Mouse (Mus musculus) embryonic facial prominence, embryonic 13.5 days (tissue): ENCODE results near the gene Tcp11l2. TPM values are rescaled to one million over a fixed set of nuclear protein-coding genes. Genes with fewer than 3 reads are reported as not detected.

Experiments
- ATAC-seq: fragments of 200-750 bp; cut with Nextera tagmentation; 2 replicates; pipeline ENCODE4 v1.8.0; 2017; ENCODE audit warnings: low read depth; ENCODE audit not compliant: insufficient number of reproducible peaks, insufficient read depth, low FRiP score, low TSS enrichment
- H3K27ac ChIP-seq: fragments of 300-500 bp; sonication (generic); 2 replicates; pipeline ENCODE4 v1.5.1; 2015; ENCODE audit warnings: moderate library complexity, mild to moderate bottlenecking, inconsistent platforms
- H3K27me3 ChIP-seq: fragments of 300-500 bp; sonication (generic); 2 replicates; pipeline ENCODE4 v1.6.1; 2015; ENCODE audit warnings: mild to moderate bottlenecking, inconsistent platforms
- H3K36me3 ChIP-seq: fragments of 300-500 bp; sonication (generic); 2 replicates; pipeline ENCODE4 v1.6.1; 2015; ENCODE audit warnings: mild to moderate bottlenecking, inconsistent platforms
- H3K4me1 ChIP-seq: fragments of 300-500 bp; sonication (generic); 2 replicates; pipeline ENCODE4 v1.6.1; 2015; ENCODE audit warnings: inconsistent platforms
- H3K4me2 ChIP-seq: fragments of 300-500 bp; sonication (generic); 2 replicates; pipeline ENCODE4 v1.6.1; 2015; ENCODE audit warnings: moderate library complexity, mild to moderate bottlenecking, inconsistent platforms
- H3K4me3 ChIP-seq: fragments of 300-500 bp; sonication (generic); 2 replicates; pipeline ENCODE4 v1.5.1; 2015; ENCODE audit warnings: mild to moderate bottlenecking, inconsistent platforms
- H3K9ac ChIP-seq: fragments of 300-500 bp; sonication (generic); 2 replicates; pipeline ENCODE4 v1.6.1; 2015; ENCODE audit warnings: mild to moderate bottlenecking, inconsistent platforms
- H3K9me3 ChIP-seq: fragments of 300-500 bp; sonication (generic); 2 replicates; pipeline ENCODE4 v1.6.1; 2016; ENCODE audit warnings: inconsistent platforms
- WGBS: fragments of 180-500 bp; shearing (Covaris S2); methylation state at CpG from one replicate; pipeline ENCODE4 v1.1.7; 2015; ENCODE audit warnings: mixed read lengths; 5-methylcytosine and 5-hydroxymethylcytosine counted together
- polyA plus RNA-seq: library from polyadenylated mRNA; unstranded; fragments of >200 nt; fragmentation: Nextera tagmentation; extraction: Ambion mirVana; gene quantifications from 2 replicates; pipeline ENCODE4 v1.2.1, GENCODE M21; 2015

Tcp11l2 gene
- polyA plus RNA-seq, 1 experiment from 2014 or later = 13.8 TPM

DNA sequence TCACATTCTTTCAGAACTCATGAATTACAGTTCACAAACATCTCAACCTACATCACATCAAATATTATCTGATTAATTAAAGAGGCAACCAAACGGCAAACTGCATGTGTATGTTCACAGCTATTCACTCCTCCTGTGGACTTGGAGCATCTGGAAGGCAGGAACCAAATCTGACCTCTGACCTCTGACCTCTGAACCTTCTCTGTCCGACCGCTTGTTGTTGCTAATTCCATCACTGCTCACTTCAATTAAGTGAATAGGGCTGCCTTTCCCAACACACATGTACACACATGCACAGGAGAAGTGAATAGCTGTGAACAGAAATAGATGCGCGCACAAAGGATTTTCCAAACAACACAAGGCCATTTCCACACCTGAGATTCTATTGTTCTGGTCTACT is 14.3 kb upstream of the Tcp11l2 start:
- ATAC-seq = no peak
- peaks cover 7% of the 10 kb centered on the region; the same call in 1 of the 2 replicates for H3K4me1 ChIP-seq
- no peaks in the 10 kb centered on the region for H3K36me3 ChIP-seq
- no peak overlapping the region for H3K27ac ChIP-seq
- H3K27me3 ChIP-seq = no peaks in the 10 kb centered on the region
- 48% methylated on average over 5 of the region's 5 CpGs for WGBS
- no peak overlapping the region for H3K9ac ChIP-seq
- H3K9me3 ChIP-seq = 0 out of 2 replicates have a peak, but pooled peaks cover 7% of the 10 kb centered on the region
- no peak overlapping the region for H3K4me2 ChIP-seq
- H3K4me3 ChIP-seq = no peak overlapping the region

DNA sequence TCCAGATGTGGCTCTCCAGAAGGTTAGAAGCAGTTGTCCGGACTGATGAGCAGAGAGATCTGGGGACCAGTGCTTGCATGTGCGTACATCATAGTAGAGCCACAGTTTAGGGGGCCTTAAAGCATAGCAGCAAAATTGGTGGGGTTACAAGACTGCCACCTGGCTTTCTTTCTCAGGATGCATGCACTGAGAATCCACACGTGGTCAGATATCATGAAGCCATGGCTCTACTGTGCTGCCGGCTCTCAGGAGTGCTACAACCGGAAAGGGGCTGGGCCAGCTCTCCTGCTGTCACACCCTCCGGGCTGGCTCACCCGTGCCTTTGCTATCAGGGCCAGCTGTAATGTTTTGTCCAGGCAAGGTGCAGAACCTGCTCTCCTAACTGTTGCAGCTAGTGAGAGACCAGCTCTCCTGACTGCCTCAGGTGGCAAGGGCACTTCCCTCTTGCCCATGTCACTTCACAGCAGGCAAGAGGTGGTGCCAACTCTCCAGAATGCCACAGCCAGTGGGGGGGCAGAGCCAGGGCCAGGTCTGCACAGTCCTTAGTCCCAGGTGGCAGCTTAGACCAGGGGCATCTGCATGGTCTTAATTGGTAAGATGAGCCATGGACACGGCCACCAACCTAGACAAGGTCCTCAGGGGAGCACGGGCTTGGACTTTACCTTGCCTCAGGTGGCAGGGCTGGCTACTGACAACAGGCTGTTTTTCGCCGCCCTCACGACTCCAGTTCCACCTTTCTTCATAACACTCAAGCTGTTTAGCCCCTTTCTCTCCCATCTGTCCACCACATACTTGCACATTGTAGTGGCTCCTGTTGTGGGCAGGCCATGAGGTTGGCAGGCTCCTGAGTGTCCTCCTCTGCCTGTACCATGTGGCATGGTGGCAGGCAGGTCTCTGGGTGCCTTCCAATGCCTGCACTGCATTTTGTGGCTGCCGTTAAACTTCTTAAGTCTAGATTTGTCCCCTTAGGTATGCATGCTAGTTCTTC is 13.6 kb upstream of the Tcp11l2 start:
- H3K9me3 ChIP-seq = 0 out of 2 replicates have a peak, but pooled peaks cover 7% of the 10 kb centered on the region
- WGBS = 46% methylated on average over 13 of the region's 13 CpGs
- no peak overlapping the region for H3K9ac ChIP-seq
- no peak overlapping the region for H3K4me2 ChIP-seq
- peaks cover 7% of the 10 kb centered on the region; the same call in 1 of the 2 replicates for H3K4me1 ChIP-seq
- no peaks in the 10 kb centered on the region for H3K36me3 ChIP-seq
- H3K27ac ChIP-seq = no peak overlapping the region
- H3K27me3 ChIP-seq = no peaks in the 10 kb centered on the region
- no peak overlapping the region for H3K4me3 ChIP-seq
- ATAC-seq = no peak

DNA sequence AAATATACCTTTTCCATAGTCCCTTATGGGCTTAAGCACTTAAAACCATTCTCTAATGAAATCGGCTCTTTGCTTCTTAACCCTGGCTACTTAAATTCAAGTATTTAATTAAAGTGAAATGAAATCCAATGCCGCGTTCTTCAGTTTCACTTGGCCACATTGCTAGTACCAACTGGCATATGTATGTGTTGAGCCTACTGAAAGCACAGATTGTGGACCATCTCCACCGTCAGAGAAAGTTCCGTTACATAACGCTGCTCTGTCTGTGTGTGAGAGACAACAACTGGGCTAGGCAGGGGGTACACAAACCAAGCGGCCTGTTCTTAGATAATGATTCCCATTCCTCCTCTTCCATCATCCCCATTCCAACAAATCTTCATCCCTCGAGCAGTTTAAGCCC is 12.0 kb upstream of the Tcp11l2 start:
- Histone ChIP-seq H3K9ac (no peak overlapping the region), H3K27ac (no peak overlapping the region), H3K9me3 (no peaks in the 10 kb centered on the region), H3K4me3 (no peak overlapping the region), H3K27me3 (no peaks in the 10 kb centered on the region), H3K4me2 (no peak overlapping the region), H3K4me1 (peaks cover 7% of the 10 kb centered on the region; the same call in 1 of the 2 replicates), H3K36me3 (no peaks in the 10 kb centered on the region)
- WGBS = 67% methylated on average over 8 of the region's 8 CpGs
- ATAC-seq = no peak

DNA sequence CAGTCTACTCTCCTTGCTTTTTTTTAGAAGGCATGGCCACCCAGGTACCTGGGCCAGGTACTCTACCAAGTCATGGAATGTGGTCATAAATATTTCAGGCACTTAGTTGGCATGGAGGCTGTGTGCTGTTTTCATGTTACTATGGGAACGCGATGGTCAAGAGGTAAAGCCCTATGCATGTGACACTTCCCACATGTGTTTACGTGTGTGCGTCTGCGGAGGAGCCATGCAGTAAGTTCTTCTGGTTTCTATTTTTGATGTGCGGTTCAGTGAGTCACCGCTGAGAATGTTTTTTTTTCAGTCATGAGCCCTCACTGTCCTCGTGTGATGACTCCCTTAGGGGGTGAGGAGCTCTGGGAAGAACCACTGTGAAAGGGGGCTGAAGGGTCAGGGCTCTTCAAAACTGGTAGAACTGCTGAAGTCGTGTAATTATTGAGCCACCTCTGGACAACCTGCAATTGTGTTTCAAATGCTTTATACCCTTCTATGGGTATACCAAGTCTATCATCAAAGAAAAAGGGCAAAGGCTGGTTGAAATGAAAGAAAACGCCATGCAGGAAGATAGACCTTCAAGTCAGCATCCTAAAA is 5.3 kb upstream of the Tcp11l2 start:
- 0 out of 2 replicates have a peak, but pooled peaks cover 5% of the 10 kb centered on the region for H3K27me3 ChIP-seq
- no peak overlapping the region for H3K9ac ChIP-seq
- H3K4me2 ChIP-seq = no peak overlapping the region
- no peaks in the 10 kb centered on the region for H3K4me1 ChIP-seq
- no peaks in the 10 kb centered on the region for H3K36me3 ChIP-seq
- H3K27ac ChIP-seq = no peak overlapping the region
- H3K4me3 ChIP-seq = no peak overlapping the region
- 84% methylated on average over 10 of the region's 10 CpGs for WGBS
- H3K9me3 ChIP-seq = no peaks in the 10 kb centered on the region
- ATAC-seq = no peak

DNA sequence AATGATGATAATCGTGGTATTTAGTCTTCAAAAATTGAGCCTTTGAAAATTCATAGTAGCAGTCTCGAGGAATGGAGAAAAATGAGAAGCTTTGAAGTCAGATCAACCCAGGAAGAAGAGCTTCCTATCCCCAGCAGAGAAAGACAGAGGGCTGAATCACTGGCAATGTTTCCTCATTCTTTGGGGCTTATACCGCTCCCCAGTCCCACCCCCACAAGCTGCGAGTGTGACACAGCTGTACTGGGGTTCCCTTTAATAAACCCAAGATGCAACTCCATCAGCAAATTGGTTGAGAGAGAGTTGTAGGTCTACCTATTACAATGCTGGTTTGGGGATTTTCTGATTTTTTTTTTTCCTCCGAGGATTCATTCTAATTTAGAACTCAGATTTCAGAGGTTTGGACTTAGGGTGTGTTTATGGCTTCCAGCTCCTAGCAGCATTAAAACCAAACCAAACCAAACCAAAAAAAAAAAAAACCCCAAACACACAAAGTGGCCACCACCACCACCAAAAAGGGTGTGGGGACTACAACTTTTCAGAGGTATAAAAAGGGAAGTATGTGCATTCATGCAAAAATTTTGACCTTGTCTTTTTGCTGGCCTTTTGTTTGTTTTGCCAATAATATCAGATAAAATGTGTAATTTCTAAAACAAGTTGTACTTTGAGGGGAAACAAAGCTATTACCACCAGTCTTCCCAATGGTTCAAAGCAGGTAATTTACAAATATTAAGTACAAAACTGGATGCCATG is 2.6 kb upstream of the Tcp11l2 start:
- no peak for ATAC-seq
- Histone ChIP-seq H3K4me2 (no peak overlapping the region), H3K9me3 (no peaks in the 10 kb centered on the region), H3K36me3 (no peaks in the 10 kb centered on the region), H3K4me1 (peaks cover 12% of the 10 kb centered on the region), H3K9ac (no peak overlapping the region), H3K27ac (no peak overlapping the region), H3K27me3 (0 out of 2 replicates have a peak, but pooled peaks cover 9% of the 10 kb centered on the region), H3K4me3 (no peak overlapping the region)
- WGBS = 47% methylated on average over 5 of the region's 5 CpGs

DNA sequence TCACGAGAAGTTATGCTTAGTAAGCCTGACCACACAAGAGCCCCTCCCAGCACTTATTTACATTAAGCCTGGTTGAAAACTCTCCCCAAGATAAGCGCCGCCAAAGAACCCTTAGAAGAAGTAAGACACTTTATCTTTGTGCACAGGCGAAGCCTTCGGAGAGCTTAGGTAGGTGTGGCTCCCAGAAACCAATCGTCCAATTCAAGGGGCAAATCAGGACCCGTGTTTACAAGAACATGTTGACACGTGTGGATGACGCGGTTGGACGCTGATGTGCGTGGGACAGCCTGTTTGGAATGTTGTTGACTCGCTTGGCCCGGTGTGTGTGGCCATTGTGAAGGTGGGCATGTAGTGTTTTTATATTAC is 414 bp upstream of the Tcp11l2 start:
- Histone ChIP-seq H3K27ac (peak overlapping the region; percentile 80; the same call in 1 of the 2 replicates), H3K4me2 (peak overlapping the region; percentile 98), H3K4me1 (peaks cover 12% of the 10 kb centered on the region), H3K4me3 (peak overlapping the region; percentile 87), H3K9me3 (no peaks in the 10 kb centered on the region), H3K27me3 (0 out of 2 replicates have a peak, but pooled peaks cover 9% of the 10 kb centered on the region), H3K36me3 (no peaks in the 10 kb centered on the region), H3K9ac (peak overlapping the region; percentile 75; the same call in 1 of the 2 replicates)
- ATAC-seq = peak; percentile 76
- WGBS = under 1% methylated on average over 14 of the region's 14 CpGs

DNA sequence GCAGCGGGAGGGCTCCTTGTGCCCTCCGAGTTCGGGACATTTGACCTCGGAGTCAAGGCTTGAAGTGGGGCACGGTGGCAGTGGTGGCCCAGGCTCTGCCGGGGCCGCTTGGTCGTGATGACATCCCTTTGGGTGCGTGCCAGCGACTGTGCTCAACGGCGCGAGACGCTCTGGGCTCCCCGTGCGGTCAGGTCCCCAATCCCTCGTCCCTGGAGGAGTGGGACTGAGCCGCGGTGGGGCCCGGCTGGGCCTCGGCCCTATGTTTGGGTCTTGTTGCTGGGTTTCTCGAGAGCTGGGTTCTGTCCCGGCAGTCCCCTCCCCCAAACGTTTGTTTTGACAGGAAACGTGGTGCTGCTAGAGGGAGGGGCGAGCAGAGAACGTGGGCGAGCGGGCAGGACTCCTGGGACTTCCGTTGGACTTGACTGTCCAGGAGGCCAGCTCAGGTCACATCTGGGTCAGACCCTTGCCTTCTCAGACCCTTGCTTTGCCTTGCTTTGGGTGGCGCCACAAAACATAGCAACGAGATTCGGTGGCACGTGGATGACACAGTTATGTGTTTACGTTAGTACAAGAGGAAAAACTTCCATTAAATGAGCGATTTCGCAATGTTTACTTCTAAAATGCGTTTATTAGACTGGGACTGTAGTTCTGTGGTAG is 773 bp downstream of the Tcp11l2 start:
- peak overlapping the region; percentile 80 for H3K27ac ChIP-seq
- peaks cover 12% of the 10 kb centered on the region for H3K4me1 ChIP-seq
- 0 out of 2 replicates have a peak, but pooled peaks cover 9% of the 10 kb centered on the region for H3K27me3 ChIP-seq
- no peaks in the 10 kb centered on the region for H3K36me3 ChIP-seq
- no peaks in the 10 kb centered on the region for H3K9me3 ChIP-seq
- peak overlapping the region; percentile 75 for H3K9ac ChIP-seq
- 3% methylated on average over 38 of the region's 38 CpGs for WGBS
- peak overlapping the region; percentile 87 for H3K4me3 ChIP-seq
- ATAC-seq = 0 out of 2 replicates have a peak, but pooled peaks have one; percentile 24
- H3K4me2 ChIP-seq = peak overlapping the region; percentile 98

DNA sequence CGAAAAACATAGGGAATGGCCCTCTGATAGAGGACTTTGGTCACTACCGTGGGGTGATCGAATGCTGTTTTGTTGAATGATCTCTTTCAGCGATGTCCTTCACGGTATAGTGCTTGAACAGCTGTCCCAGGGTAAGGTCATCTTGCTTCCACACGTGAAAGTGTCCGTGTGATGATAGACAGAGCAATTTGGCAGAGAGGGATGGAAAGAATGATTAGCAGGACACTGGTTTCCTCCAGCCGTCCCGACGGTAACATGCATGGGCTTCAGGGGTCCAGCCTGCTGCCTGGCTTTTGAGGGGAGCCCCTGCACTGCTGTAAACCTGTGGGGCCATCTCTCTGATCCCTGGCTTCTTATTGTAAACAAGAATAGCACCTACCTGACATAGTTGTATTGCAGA is 2.3 kb downstream of the Tcp11l2 start:
- Histone ChIP-seq H3K9me3 (no peaks in the 10 kb centered on the region), H3K36me3 (no peaks in the 10 kb centered on the region), H3K4me2 (no peak overlapping the region), H3K4me1 (peaks cover 12% of the 10 kb centered on the region), H3K27ac (no peak overlapping the region), H3K9ac (no peak overlapping the region), H3K4me3 (no peak overlapping the region), H3K27me3 (0 out of 2 replicates have a peak, but pooled peaks cover 9% of the 10 kb centered on the region)
- 85% methylated on average over 10 of the region's 10 CpGs for WGBS
- ATAC-seq = no peak

DNA sequence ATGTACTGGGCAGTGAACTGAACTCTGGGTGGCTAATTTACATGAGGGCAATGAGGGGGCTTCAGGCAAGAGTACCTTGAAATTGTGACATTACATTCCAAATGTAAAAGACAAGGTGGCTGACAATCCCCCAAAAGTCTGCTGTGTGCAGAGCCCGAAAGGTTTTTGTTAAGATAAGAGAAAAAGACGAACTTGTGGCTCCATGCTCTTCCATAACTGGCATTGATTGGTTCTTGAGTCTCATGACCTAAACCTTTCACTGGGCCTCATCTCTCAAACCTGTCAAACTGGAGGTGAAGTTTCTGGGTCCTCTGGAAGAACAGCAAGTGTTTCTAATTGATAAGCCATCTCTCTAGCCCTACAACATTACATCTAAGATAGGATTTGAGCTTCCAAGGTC is 3.1 kb downstream of the Tcp11l2 start:
- 74% methylated on average over 2 of the region's 2 CpGs for WGBS
- no peak overlapping the region for H3K27ac ChIP-seq
- no peaks in the 10 kb centered on the region for H3K36me3 ChIP-seq

DNA sequence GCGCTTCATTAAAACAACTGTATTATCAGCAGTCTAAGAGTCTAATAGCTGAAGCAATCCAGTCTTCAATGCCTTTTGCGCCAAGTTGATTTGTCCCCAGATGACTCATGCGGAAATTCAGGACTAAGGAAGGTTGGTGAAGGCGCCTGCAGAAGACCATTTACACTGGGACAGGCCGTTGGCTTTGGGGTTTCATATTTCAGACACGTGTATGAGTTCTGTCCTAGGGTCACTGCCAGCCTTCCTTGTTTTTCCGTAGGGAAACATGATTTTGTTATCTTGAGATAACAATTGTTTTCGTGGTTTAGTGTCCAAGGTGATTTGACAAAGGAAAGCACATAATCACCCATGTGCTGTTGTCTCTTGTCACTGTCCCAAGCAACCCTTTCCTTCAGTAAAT is 4.8 kb downstream of the Tcp11l2 start:
- H3K4me2 ChIP-seq = no peak overlapping the region
- H3K9ac ChIP-seq = no peak overlapping the region
- ATAC-seq = no peak
- H3K27ac ChIP-seq = no peak overlapping the region
- H3K9me3 ChIP-seq = no peaks in the 10 kb centered on the region
- H3K4me1 ChIP-seq = peaks cover 12% of the 10 kb centered on the region
- no peak overlapping the region for H3K4me3 ChIP-seq
- H3K27me3 ChIP-seq = 0 out of 2 replicates have a peak, but pooled peaks cover 4% of the 10 kb centered on the region
- 60% methylated on average over 8 of the region's 8 CpGs for WGBS
- H3K36me3 ChIP-seq = no peaks in the 10 kb centered on the region

More for the DNA sequence above, 3.1 kb downstream of the Tcp11l2 start:
- Histone ChIP-seq H3K9me3 (no peaks in the 10 kb centered on the region), H3K4me3 (no peak overlapping the region), H3K4me1 (peaks cover 12% of the 10 kb centered on the region), H3K4me2 (no peak overlapping the region), H3K27me3 (0 out of 2 replicates have a peak, but pooled peaks cover 9% of the 10 kb centered on the region), H3K9ac (no peak overlapping the region)
- ATAC-seq = no peak

DNA sequence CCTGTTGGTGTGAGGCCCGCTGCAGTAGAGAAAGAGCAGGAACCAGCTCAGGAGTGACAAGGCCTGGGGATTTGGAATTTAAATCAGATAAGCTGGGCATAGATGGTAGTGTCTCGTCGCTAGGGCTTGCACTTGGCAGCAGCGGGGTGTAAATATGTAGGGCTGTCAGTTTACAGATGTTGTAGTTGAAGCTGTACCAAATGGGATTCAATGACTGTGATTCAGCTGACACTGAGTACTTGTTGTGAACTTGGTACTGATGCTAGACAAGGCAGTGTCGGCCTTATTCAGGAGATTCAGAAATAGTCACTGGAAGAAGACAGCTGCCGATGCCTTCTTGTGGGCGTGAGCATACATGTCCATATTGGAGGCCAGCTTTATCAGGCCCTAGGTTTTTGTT is 5.8 kb downstream of the Tcp11l2 start:
- Histone ChIP-seq H3K27ac (no peak overlapping the region), H3K4me2 (no peak overlapping the region), H3K4me1 (peaks cover 10% of the 10 kb centered on the region), H3K9ac (no peak overlapping the region), H3K4me3 (no peak overlapping the region), H3K9me3 (no peaks in the 10 kb centered on the region), H3K36me3 (no peaks in the 10 kb centered on the region), H3K27me3 (0 out of 2 replicates have a peak, but pooled peaks cover 4% of the 10 kb centered on the region)
- WGBS = 82% methylated on average over 7 of the region's 7 CpGs
- no peak for ATAC-seq
